In the genomic region with DNA sequence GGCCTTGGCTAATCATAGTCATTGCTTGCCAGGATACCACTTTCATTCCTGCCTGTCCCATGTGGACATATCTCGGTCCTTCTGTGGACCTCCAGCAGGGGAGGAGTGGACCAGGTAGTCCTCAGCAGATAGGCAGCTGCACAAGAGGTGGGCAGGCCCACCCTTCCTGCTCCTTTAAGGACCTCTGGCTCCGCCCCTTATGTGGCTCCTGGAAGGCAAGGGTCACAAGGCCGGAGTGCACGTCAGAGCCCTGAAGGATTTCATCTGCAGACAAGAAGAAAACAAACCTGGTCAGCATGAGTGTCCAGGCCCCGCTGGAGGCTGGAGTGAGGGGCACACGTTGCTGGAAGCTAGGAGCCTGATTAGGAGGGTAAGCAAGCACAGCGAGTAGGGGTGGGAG, we compare ENCODE assay signal across 16 mouse cellular contexts. TPM values are rescaled to one million over a fixed set of nuclear protein-coding genes. Genes with fewer than 3 reads are reported as not detected.
DNase-seq lines count a peak whose midpoint lies in the region; ATAC-seq lines count a peak whose summit lies in the region.
"Had no signal": no experiment of that assay in that cellular context is flagged by ENCODE, and none has a peak within 500 bp of the region (broad histone marks: within the 10 kb centered on the region; RNA-seq: fewer than 3 reads in every experiment).

No protein-coding gene starts in this region.

- 70% methylated on average over 7 of the region's 7 CpGs for WGBS in midbrain, embryonic 14.5 days
- 61% methylated on average over 7 of the region's 7 CpGs for WGBS in midbrain, embryonic 13.5 days
- 40% methylated on average over 7 of the region's 7 CpGs for WGBS in kidney, embryonic 14.5 days
- 71% methylated on average over 7 of the region's 7 CpGs for WGBS in forebrain, embryonic 14.5 days

- no peak overlapping the region for H3K4me3 ChIP-seq in midbrain, embryonic 14.5 days (replicated peaks; ENCODE audit: low read depth, low read length)
- no peak overlapping the region for H3K4me3 ChIP-seq in midbrain, embryonic 13.5 days (replicated peaks)
- no peak overlapping the region for H3K4me3 ChIP-seq in kidney, embryonic 14.5 days (ENCODE audit: low read length)
- no peak overlapping the region for H3K4me3 ChIP-seq in forebrain, embryonic 14.5 days (ENCODE audit: low read depth, low read length)
- H3K4me3 ChIP-seq: limb, embryonic 15.5 days; megakaryocyte, embryonic 14.5 days; neural tube, embryonic 12.5 days had no signal

- ATAC-seq in midbrain, embryonic 14.5 days (ENCODE audit: low FRiP score, low TSS enrichment), result 0 out of 2 replicates have a peak, but pooled peaks have one; percentile 24
- no peak for ATAC-seq in midbrain, embryonic 13.5 days
- 0 out of 2 replicates have a peak, but pooled peaks have one; percentile 16 for ATAC-seq in kidney, embryonic 14.5 days (ENCODE audit: low FRiP score, low TSS enrichment)
- no peak for ATAC-seq in forebrain, embryonic 14.5 days

- no peaks in the 10 kb centered on the region for H3K4me1 ChIP-seq in midbrain, embryonic 14.5 days (ENCODE audit: control insufficient read depth, insufficient read depth, low read length)
- H3K4me1 ChIP-seq in midbrain, embryonic 13.5 days (replicated peaks), result peaks cover 5% of the 10 kb centered on the region; the same call in 1 of the 2 replicates
- H3K4me1 ChIP-seq in kidney, embryonic 14.5 days (ENCODE audit: control insufficient read depth, insufficient read depth, low read length), result no peaks in the 10 kb centered on the region
- no peaks in the 10 kb centered on the region for H3K4me1 ChIP-seq in forebrain, embryonic 14.5 days (ENCODE audit: control insufficient read depth, insufficient read depth, low read length)
- H3K4me1 ChIP-seq: limb, embryonic 15.5 days; neural tube, embryonic 12.5 days had no signal

- H3K27me3 ChIP-seq in midbrain, embryonic 14.5 days (ENCODE audit: control insufficient read depth, insufficient read depth, low read length), result no peaks in the 10 kb centered on the region
- peaks cover 3% of the 10 kb centered on the region; the same call in 1 of the 2 replicates for H3K27me3 ChIP-seq in midbrain, embryonic 13.5 days
- H3K27me3 ChIP-seq in kidney, embryonic 14.5 days (ENCODE audit: control insufficient read depth, insufficient read depth, low read length), result no peaks in the 10 kb centered on the region
- H3K27me3 ChIP-seq in forebrain, embryonic 14.5 days (replicated peaks; ENCODE audit: control insufficient read depth, insufficient read depth, low read length), result no peaks in the 10 kb centered on the region
- H3K27me3 ChIP-seq: limb, embryonic 15.5 days; neural tube, embryonic 12.5 days had no signal

- no peak overlapping the region for H3K4me2 ChIP-seq in midbrain, embryonic 14.5 days (ENCODE audit: low read length)
- no peak overlapping the region for H3K4me2 ChIP-seq in midbrain, embryonic 13.5 days (replicated peaks)
- H3K4me2 ChIP-seq in kidney, embryonic 14.5 days (replicated peaks; ENCODE audit: low read depth, low read length), result no peak overlapping the region
- no peak overlapping the region for H3K4me2 ChIP-seq in forebrain, embryonic 14.5 days (ENCODE audit: low read length)
- H3K4me2 ChIP-seq: limb, embryonic 15.5 days; neural tube, embryonic 12.5 days had no signal

- peak; percentile 26 for DNase-seq in adrenal gland, postnatal 10 days
- no peak for DNase-seq in adrenal gland, adult 18-20 months (ENCODE audit: low spot score in 2 of 2)
- DNase-seq in midbrain, embryonic 14.5 days, result no peak
- DNase-seq in forebrain, embryonic 14.5 days (ENCODE audit: low spot score), result no peak
- DNase-seq in frontal cortex, postnatal 10 days (ENCODE audit: low spot score in 2 of 2), result no peak
- DNase-seq in cerebellum, adult 9-11 months, result no peak
- DNase-seq: thymus, postnatal 25 days had no signal

- no peak overlapping the region for H3K9ac ChIP-seq in midbrain, embryonic 14.5 days (replicated peaks; ENCODE audit: low read length)
- no peak overlapping the region for H3K9ac ChIP-seq in midbrain, embryonic 13.5 days (replicated peaks)
- no peak overlapping the region for H3K9ac ChIP-seq in kidney, embryonic 14.5 days (ENCODE audit: low read depth, low read length)
- no peak overlapping the region for H3K9ac ChIP-seq in forebrain, embryonic 14.5 days (ENCODE audit: low read length)
- H3K9ac ChIP-seq: limb, embryonic 15.5 days; neural tube, embryonic 12.5 days had no signal

- 0 out of 2 replicates have a peak, but pooled peaks cover 25% of the 10 kb centered on the region for H3K36me3 ChIP-seq in midbrain, embryonic 14.5 days (ENCODE audit: control insufficient read depth, insufficient read depth, low read length)
- peaks cover 20% of the 10 kb centered on the region for H3K36me3 ChIP-seq in midbrain, embryonic 13.5 days
- H3K36me3 ChIP-seq in kidney, embryonic 14.5 days (ENCODE audit: control insufficient read depth, insufficient read depth, low read length), result no peaks in the 10 kb centered on the region
- no peaks in the 10 kb centered on the region for H3K36me3 ChIP-seq in forebrain, embryonic 14.5 days (ENCODE audit: control insufficient read depth, insufficient read depth, low read length)
- H3K36me3 ChIP-seq: limb, embryonic 15.5 days had no signal

- H3K9me3 ChIP-seq in midbrain, embryonic 14.5 days (ENCODE audit: control insufficient read depth, low read length), result no peaks in the 10 kb centered on the region
- no peaks in the 10 kb centered on the region for H3K9me3 ChIP-seq in midbrain, embryonic 13.5 days
- no peaks in the 10 kb centered on the region for H3K9me3 ChIP-seq in kidney, embryonic 14.5 days (ENCODE audit: control insufficient read depth, low read length)
- H3K9me3 ChIP-seq in forebrain, embryonic 14.5 days (replicated peaks; ENCODE audit: control insufficient read depth, low read length), result no peaks in the 10 kb centered on the region
- H3K9me3 ChIP-seq: limb, embryonic 15.5 days; megakaryocyte, embryonic 14.5 days; neural tube, embryonic 12.5 days had no signal

- H3K27ac ChIP-seq in midbrain, embryonic 14.5 days (replicated peaks; ENCODE audit: low read depth, low read length), result no peak overlapping the region
- H3K27ac ChIP-seq in midbrain, embryonic 13.5 days, result no peak overlapping the region
- H3K27ac ChIP-seq in kidney, embryonic 14.5 days (ENCODE audit: low read depth, low read length), result no peak overlapping the region
- no peak overlapping the region for H3K27ac ChIP-seq in forebrain, embryonic 14.5 days (ENCODE audit: low read depth, low read length)
- H3K27ac ChIP-seq: limb, embryonic 15.5 days; neural tube, embryonic 12.5 days had no signal

RNA-seq across cellular contexts. Expression of a gene that starts 16.1 kb away (rescaled TPM):
- not detected for total RNA-seq in adrenal gland, postnatal 10 days (2021)
- not detected for total RNA-seq in adrenal gland, adult 18-20 months (2021)
- polyA plus RNA-seq in midbrain, embryonic 14.5 days (2014; fragmentation: Nextera tagmentation; extraction: Ambion mirVana), result not detected in 2 replicates
- not detected in 2 replicates for polyA plus RNA-seq in midbrain, embryonic 13.5 days (2015; fragmentation: Nextera tagmentation; extraction: Ambion mirVana)
- polyA plus RNA-seq in kidney, embryonic 14.5 days (2014; fragmentation: Nextera tagmentation; extraction: Ambion mirVana), result not detected in 2 replicates
- polyA plus RNA-seq in forebrain, embryonic 14.5 days (2014; fragmentation: Nextera tagmentation; extraction: Ambion mirVana), result not detected in 2 replicates
- total RNA-seq: granulocyte monocyte progenitor cell, adult 5-6 weeks; layer of hippocampus, postnatal 25 days had no signal
- polyA plus RNA-seq: embryonic facial prominence, embryonic 11.5 days; hindbrain, embryonic 11.5 days; limb, embryonic 15.5 days; neural tube, embryonic 12.5 days had no signal

RNA-seq across cellular contexts. Expression of a gene that starts 32.6 kb away (rescaled TPM):
- 1 to 10 TPM; 7.2 to 9.3 TPM for total RNA-seq in adrenal gland, postnatal 10 days (2021)
- 10 to 100 TPM in 1 of 2 experiments, 1 to 10 TPM in 1; 8.8 to 13.8 TPM for total RNA-seq in adrenal gland, adult 18-20 months (2021)
- 8.9 TPM in 2 replicates for polyA plus RNA-seq in midbrain, embryonic 14.5 days (2014; fragmentation: Nextera tagmentation; extraction: Ambion mirVana)
- 7.3 and 7.5 TPM in 2 replicates for polyA plus RNA-seq in midbrain, embryonic 13.5 days (2015; fragmentation: Nextera tagmentation; extraction: Ambion mirVana)
- polyA plus RNA-seq in kidney, embryonic 14.5 days (2014; fragmentation: Nextera tagmentation; extraction: Ambion mirVana), result 3.1 and 4.6 TPM in 2 replicates
- polyA plus RNA-seq in forebrain, embryonic 14.5 days (2014; fragmentation: Nextera tagmentation; extraction: Ambion mirVana), result 5.3 and 6.8 TPM in 2 replicates

Comparison
In these comparisons a context has a peak if more than half of its experiments do, and no peak if none do; other contexts are left out.
1. ATAC-seq: peak in midbrain, embryonic 14.5 days (single experiment) and kidney, embryonic 14.5 days (single experiment); none in midbrain, embryonic 13.5 days (single experiment) and forebrain, embryonic 14.5 days (single experiment).